Mouse (Mus musculus) spleen, postnatal 4 days (tissue): ENCODE data around the gene Slc12a8.

Experiments
- DNase-seq, 2 experiments: peaks; one replicate each; pipeline ENCODE4 v3.0.0; 2022; ENCODE audit warnings: low spot score in 2 of 2

The Slc12a8 gene

GRCm38 (mm10) chr16:33697576-33698276 is 180.6 kb downstream of the Slc12a8 start:
- no peak for DNase-seq

GRCm38 (mm10) chr16:33698277-33698790 is 181.2 kb downstream of the Slc12a8 start:
- DNase-seq = no peak

DNA sequence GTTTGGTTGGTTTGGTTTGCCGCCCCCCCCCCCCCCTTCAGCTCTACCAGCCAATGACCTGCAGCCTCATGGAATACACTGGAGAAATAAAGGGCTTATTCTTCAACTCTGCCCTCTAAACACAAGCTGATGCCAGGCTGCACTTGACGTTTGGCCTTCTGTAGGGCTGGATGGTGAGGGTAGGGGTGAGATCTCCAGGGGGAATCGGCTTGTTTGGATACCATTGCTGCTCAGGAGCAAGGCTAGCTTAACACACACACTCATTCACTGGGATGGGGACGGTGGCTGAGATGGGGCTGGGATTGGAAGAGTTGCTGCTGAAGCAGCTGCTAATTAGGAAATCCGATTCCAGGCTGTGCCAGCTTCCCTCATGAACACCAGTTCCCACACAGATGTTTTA is 183.5 kb downstream of the Slc12a8 start:
- no peak for DNase-seq

- DNase-seq = no peak
Measured at GRCm38 (mm10) chr16:33701872-33702271, 184.7 kb downstream of the Slc12a8 start.

DNA sequence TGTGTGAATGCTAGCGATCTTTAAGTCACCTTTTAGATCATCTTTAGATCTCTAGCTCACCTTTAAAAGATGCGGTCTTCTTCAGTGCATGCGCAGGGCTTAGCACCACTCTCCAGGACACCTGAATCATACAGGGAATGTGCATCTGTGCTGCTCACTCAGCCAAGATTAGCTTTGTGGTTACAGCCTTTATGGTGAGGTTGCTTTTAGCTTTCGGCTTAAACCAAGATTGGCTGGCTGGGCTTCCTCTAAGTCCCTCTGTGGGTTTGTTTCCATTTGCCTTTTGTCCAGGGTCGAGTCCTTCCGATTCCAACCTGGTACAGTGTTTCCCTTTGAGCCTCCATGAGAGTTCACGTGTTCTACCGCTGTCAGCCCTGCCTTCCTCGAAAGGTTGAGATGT is 187.2 kb downstream of the Slc12a8 start:
- no peak for DNase-seq

DNA sequence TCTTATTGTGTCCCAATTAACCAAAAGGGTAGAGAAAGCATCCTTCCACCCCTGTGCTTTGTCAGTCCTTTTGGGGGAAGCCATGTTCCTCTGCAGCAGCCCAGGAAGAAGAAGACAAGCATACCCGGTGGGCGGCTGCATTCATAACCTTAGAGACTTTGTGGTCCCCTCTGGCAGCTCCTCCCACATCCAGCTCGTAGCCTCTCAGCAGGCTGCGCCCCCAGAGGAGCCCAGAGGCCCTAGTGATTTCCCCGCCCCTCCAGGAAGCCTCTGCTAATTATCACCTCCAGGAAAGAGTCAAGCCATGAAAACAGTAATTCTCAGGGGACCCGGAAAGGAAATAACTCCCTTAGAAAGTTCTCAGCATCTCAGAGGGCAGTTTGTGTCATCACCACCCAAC is 188.1 kb downstream of the Slc12a8 start:
- DNase-seq = no peak

GRCm38 (mm10) chr16:33706111-33706890 is 189.2 kb downstream of the Slc12a8 start:
- no peak for DNase-seq

DNA sequence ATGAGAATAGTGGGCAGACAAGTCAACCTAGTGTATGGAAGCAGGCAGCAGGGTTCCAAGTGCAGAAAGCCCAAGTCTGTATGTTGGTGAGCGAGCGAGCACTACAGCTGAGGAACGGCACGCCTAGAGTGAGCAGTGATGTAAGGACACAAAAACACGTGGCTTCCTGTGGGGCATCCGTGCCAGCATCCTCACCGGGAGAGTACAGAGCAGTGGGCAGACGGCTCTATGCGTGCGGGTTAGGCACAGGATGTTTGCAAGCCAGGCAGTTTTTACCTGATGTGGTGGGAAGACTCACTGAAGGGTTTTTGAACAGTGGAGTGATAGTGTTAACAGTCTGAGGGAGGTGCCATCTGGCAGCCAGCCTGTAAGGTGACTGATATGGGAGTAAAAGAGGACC is 190.9 kb downstream of the Slc12a8 start:
- no peak for DNase-seq

- no peak for DNase-seq
Measured at GRCm38 (mm10) chr16:33708585-33709397, 191.7 kb downstream of the Slc12a8 start.
